Mouse (Mus musculus): Measurements from ENCODE around the gene Agps.

Gene Agps

DNA sequence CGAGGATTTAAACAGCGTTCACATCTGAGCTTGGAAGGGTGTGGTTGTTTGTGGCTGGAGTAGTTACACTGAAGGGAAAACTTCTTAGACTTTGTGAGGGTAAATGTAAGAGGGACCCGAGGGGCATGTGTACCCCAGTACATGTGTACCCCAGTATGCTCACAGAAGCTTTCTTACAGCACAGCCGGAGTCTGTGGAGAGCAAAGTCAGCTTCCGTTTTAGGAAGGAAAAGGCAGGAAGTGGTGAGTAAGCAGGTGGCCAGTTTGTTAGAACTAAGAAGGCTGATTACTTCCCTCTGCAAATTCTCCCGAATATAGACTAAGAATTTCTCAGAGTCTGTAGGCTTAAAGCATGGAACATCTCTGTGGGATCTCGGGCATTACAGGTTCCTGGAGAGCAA lies 8.2 kb upstream of the Agps start:
- in situ Hi-C loops (cut with MboI; ENCODE audit: low pct_unique_long_range_greater_than_20kb in 1 of 2, low sequenced_read_pairs in 2 of 2, unreplicated experiment in 1 of 2) = no loop called here

DNA sequence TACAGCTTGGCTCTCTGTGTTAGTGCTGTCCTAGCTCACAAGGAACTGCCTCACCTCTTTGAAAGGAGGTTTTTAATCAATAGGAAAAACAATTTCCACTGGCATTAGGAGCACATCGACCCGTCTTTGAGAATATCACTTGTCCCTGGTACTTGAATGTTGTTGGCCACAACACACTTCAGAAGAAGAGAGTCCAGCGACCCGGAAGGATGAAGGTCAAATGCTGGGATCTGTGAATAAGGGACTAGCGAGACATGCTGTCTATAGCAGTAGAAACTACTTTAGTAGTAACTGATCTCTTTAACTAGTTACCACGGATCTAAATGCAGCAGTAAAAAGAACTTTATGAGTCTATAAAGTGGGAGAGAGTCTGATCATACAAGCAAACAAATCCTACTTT lies 7.8 kb upstream of the Agps start:
- in situ Hi-C loops (cut with MboI; ENCODE audit: low pct_unique_long_range_greater_than_20kb in 1 of 2, low sequenced_read_pairs in 2 of 2, unreplicated experiment in 1 of 2) = no loop called here

DNA sequence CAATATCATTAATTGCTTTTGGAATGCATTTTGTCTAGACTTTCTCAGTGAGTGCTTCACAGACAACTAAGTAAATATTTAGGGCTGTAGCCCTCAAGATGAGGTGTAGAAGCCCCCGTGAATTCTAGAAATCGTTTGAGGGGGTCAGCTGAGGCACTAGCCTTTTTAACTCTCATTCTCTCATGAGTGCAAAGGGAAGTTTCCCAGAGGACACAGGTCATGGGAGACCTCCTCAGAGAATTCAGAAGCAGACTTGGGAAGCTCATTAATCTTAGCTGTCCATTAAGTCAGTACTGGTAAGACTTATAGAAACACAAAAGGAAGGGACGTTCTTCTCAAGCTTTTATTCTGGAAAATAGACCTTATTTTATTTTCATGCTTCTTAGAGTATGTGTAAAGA lies 7.1 kb upstream of the Agps start:
- in situ Hi-C loops (cut with MboI; ENCODE audit: low pct_unique_long_range_greater_than_20kb in 1 of 2, low sequenced_read_pairs in 2 of 2, unreplicated experiment in 1 of 2) = no loop called here

DNA sequence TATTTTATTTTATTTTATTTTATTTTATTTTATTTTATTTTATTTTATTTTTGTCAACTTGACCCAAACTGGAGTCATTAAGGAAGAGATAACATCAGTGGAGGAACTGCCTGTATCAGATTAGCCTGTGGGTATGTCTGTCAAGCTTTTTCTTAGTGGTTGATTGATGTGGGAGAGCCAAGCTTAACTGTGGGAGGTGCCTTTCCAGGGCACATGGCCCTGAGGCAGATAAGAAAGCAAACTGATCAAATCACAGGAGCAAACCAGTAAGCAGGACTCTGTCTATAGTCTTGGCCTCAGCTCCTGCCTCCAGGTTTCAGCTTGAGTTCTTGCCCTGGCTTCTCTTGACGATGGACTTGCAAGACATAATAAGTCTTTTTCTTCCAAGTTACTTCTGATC lies 6.4 kb upstream of the Agps start:
- in situ Hi-C loops (cut with MboI; ENCODE audit: low pct_unique_long_range_greater_than_20kb in 1 of 2, low sequenced_read_pairs in 2 of 2, unreplicated experiment in 1 of 2) = no loop called here

DNA sequence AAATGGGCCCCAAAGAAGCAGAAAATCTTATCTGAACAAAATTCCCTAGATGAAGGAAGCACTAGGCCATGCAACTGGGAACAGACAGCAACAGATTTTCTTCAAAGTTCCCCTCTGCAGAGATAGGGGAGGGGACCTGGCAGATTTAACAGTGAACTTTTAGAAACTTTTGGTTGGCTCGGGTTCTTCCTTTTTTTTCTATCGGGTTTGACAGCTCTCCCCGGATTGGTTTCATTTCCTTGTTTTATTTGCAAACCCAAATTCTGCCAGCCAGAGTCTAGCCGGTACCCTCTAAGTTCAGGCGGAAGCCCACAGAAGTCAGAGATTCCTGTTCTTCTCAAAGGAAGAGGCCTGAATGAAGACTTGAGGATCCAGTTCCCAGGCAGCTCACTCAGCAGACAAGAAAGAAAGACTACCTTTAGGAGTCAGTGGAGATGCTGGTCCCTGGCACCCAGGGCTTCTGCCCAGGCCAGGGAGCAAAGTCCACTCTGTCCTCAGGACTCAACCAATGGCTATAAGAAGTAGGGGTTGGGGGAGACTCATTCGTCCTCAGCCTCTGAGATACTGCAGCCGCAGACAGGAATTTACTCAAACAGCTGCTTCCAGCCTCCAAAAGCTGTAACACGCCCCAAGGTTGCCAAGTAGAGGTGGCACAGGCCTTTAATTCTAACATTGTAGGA lies 2.9 kb upstream of the Agps start:
- in situ Hi-C loops (cut with MboI; ENCODE audit: low pct_unique_long_range_greater_than_20kb in 1 of 2, low sequenced_read_pairs in 2 of 2, unreplicated experiment in 1 of 2) = no loop called here

DNA sequence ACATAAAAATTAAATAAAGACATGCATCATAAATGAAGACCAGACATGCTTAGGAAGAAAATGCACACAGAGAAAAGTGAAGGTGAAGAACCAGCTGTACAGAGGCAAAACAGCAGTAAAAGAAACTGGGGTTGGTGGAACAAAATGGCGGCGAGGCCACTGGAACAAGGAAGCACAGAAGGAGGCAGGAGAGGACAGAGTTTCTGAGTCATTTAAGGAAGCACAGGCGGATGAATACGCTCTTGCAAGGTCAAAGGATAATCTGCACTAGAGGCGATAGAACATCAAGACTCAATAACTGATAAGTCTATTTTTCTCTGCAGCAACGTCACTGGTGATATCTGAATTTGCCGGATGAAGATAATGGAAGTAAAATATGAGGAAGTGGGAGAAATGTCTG lies 1.7 kb upstream of the Agps start:
- in situ Hi-C loops (cut with MboI; ENCODE audit: low pct_unique_long_range_greater_than_20kb in 1 of 2, low sequenced_read_pairs in 2 of 2, unreplicated experiment in 1 of 2) = no loop called here

DNA sequence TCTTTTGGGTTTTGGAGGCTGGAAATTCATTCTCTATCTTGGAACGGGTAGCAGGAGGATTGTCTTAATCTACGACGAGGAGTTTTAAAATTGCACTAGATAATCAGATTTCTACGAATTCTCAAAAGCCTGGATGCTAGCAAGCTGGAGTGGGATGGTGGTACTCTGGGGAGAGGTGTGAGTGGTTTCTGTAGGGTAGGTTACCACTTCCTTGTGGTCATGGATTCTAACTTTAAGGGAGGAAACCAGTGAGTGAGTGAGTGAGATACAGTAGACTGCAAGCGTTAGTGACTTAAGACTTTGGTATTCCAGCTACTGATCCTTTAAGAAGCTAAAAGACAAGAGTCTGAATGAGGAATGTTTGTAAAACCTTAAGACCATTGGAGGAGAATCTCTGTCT lies 804 bp downstream of the Agps start:
- in situ Hi-C loops (cut with MboI; ENCODE audit: low pct_unique_long_range_greater_than_20kb in 1 of 2, low sequenced_read_pairs in 2 of 2, unreplicated experiment in 1 of 2) = no loop called here

DNA sequence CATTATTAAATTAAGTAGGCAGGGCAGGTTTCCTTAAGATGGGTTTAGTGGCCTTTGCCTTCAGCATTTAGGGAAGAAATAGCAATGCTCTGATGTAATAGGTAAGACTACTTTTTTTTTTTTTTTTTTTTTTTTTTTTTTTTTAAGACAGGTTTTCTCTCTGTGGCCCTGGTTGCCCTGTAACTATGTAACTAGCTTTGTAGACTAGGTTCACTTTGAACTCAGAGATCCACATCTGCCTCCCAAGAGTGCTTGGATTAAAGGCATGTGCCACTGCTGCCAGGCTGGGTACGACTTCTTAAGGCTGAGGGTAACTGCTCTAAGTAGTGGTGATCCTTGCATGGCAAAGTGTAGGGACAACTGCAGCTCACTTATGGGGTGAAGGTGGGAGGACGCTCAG lies 2.5 kb downstream of the Agps start:
- in situ Hi-C loops (cut with MboI; ENCODE audit: low pct_unique_long_range_greater_than_20kb in 1 of 2, low sequenced_read_pairs in 2 of 2, unreplicated experiment in 1 of 2) = no loop called here

DNA sequence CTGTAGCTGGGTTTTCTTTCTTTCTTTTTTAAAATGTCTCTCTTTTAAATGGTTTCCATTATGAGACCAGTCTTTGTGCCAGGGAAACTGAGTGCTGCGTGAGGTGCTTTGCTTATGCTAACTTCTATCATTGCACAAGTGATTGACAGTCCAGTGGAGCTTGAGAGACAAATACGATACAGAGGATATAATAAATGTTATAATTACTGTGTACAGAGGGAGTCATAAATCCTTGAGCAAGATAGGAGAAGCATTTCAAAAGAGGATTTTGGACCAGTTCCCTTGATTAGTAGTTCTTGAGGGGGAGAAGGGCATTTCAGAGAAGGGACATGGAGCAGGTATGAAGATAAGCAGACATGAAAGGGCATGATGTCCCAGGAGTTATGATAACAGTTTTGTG lies 10.3 kb downstream of the Agps start:
- in situ Hi-C loops (cut with MboI; ENCODE audit: low pct_unique_long_range_greater_than_20kb in 1 of 2, low sequenced_read_pairs in 2 of 2, unreplicated experiment in 1 of 2) = no loop called here

DNA sequence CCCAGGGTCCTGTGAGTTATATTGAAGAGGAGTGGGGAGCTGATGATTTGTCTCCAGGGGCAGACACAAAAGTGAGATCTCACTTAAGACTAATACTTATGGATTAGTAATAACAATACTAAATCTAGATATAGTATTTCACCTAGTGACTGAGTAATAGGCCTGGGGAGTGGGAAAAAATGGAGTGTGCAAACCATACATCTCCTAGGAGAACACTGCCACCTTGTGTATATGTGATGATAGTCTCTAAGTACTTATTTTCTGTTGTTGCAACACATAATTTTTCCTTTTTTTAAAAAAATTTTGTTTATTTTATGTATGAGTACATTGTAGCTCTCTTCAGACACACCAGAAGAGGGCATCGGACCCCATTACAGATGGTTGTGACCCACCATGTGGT lies 15.7 kb downstream of the Agps start:
- in situ Hi-C loops (cut with MboI; ENCODE audit: low pct_unique_long_range_greater_than_20kb in 1 of 2, low sequenced_read_pairs in 2 of 2, unreplicated experiment in 1 of 2) = no loop called here

DNA sequence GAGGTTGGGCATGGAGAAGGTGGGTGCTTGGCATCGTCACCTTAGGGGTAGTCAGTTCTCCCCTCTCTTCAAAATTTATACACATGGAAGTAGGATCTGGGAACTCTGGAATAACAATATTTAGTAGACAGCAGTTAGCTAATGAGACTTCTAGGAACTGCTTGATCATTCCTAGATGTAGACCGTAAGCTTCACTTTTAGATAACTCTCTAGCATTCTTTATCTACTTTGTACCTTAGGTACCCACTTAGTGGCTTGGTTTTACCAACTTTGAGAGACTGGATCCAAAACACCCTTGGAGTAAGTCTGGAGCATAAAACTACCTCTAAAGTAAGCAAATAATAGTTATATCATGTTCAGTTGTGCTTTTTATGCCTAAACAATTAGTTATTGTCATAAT lies 20.5 kb downstream of the Agps start:
- in situ Hi-C loops (cut with MboI; ENCODE audit: low pct_unique_long_range_greater_than_20kb in 1 of 2, low sequenced_read_pairs in 2 of 2, unreplicated experiment in 1 of 2) = no loop called here

DNA sequence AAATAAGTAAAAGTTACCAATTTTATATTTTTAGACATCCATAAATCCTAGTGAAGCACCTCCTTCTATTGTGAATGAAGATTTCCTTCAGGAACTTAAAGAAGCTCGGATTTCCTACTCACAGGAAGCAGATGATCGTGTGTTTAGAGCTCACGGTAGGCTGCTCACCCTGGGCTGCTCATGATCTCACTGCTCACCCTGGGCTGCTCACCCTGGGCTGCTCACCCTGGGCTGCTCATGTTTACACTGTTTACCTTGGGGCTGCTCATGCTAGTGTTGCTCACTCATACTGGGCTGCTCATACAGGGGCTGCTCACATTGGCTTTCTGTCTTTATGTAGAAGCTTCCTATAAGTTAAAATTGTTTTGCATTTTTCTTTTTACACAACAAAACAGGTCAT lies 22.2 kb downstream of the Agps start:
- in situ Hi-C loops (cut with MboI; ENCODE audit: low pct_unique_long_range_greater_than_20kb in 1 of 2, low sequenced_read_pairs in 2 of 2, unreplicated experiment in 1 of 2) = no loop called here

DNA sequence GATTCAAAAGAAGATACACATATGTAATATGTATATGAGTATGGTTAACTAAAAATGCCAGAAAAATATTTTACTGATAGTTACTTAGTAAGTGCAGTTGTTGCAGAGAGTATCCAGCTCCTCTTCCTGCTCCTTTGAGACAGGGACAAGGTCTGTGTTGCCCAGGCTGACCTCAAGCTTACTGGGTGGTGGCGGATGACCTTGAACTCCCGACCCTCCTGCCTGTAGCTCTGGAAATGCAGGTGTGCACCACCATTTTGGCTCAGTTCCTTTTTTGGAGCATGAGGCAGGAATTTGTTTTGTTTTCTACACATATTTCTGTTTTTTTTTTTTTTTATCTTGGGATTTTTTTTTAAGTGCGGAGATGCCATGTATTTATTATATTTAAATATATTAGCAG lies 29.1 kb downstream of the Agps start:
- in situ Hi-C loops (cut with MboI; ENCODE audit: low pct_unique_long_range_greater_than_20kb in 1 of 2, low sequenced_read_pairs in 2 of 2, unreplicated experiment in 1 of 2) = no loop called here

DNA sequence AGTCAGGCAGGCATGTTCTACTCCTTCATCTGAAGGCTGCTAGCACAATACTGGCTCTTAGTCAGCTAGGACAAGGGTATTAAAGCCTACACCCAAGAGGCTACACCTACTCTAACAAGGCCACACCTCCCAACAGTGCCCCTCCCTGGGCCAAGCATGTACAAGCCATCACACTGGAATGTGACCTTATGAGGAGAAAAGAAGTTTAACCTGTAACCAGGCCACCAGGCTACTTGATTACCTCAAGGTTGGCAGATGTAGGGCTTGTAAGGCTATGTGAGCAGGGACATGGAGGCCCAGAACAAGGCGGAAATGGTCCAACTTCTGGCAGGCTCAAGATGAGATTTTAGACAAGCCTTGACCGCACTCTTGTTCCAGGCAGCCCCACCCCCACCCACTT lies 37.6 kb downstream of the Agps start:
- in situ Hi-C loops (cut with MboI; ENCODE audit: low pct_unique_long_range_greater_than_20kb in 1 of 2, low sequenced_read_pairs in 2 of 2, unreplicated experiment in 1 of 2) = no loop called here

DNA sequence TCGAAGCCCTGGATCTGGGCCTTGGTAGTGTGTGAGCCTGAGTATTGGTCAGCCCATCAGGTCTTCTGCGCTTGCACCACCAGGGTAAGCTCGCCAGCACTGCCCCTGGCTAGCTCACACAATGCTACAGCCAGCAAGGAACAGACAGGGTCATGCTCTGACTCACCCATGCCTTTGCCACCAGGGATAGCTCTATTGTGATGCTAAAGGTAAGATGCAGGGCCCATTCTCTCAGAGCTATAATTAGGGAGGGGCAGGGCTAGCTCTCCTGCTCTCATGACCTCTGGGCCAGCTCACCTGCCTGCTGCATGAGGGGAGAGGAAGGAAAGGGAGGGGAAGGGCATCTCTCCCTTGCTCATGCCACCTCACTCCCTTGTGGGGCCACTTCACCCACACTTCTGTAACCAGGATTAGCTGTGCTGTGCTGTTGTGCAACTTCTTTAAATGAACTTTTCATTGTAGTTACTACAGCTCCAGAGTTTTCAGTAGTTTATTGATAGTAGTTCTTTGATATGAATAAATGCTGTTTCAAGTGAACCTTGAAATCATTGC lies 42.1 kb downstream of the Agps start:
- in situ Hi-C loops (cut with MboI; ENCODE audit: low pct_unique_long_range_greater_than_20kb in 1 of 2, low sequenced_read_pairs in 2 of 2, unreplicated experiment in 1 of 2) = no loop called here

DNA sequence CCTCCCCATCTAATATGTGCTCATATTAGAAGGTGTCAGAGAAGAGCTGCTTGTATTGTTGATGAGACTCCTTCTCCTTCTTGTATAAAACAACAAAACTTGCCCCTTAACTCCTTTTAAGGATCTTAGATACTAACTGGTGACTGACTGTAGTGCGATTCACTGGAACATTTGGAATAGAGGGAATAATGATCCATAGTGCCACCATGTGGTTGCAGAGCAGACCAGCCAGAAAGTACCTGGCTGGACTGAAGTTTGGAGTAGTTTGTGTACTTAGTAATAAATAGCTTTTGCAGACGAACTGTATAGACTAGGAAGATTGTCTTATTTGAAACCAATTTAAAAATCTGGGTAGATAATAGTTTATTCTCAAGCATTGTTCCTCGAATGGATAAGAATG lies 47.8 kb downstream of the Agps start:
- in situ Hi-C loops (cut with MboI; ENCODE audit: low pct_unique_long_range_greater_than_20kb in 1 of 2, low sequenced_read_pairs in 2 of 2, unreplicated experiment in 1 of 2) = no loop called here

DNA sequence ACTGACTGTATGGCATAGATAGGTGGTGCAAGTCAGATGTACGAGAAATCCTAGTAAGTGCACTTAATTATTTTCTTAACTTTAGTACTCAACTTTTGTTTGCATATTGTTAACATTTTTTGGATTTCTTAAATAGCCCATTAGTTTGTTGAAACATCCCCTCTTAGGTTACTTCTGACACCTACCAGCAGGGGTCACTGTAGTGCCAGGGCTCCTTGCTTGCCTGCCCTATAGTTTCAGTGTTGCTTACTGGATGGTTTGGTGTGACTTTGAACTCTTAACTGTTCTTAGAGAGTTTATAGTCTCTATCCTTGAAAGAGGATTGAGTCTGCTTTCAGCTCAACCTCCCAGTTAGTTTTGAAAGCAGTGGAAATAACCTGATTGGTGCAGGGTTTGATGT lies 51.6 kb downstream of the Agps start:
- in situ Hi-C loops (cut with MboI; ENCODE audit: low pct_unique_long_range_greater_than_20kb in 1 of 2, low sequenced_read_pairs in 2 of 2, unreplicated experiment in 1 of 2) = no loop called here

DNA sequence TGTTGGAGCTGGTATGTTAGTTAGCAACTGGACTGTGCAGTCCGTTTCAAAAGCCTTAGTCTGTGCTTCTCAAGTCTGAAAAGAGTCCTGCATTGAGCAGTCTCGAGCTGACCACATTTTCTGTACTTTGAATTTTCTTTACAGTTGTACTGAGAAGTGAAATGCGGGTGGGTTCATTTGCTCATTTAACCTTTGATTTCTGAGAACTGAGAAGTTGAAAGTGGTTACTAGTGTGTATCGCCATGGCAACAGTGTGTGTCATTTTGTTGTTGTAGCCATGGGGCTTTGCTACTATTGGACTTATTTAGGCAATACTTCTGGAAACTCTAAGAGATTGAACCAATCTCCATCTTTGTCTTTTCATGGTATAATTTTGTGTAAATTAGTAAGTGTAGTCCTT lies 60.0 kb downstream of the Agps start:
- in situ Hi-C loops (cut with MboI; ENCODE audit: low pct_unique_long_range_greater_than_20kb in 1 of 2, low sequenced_read_pairs in 2 of 2, unreplicated experiment in 1 of 2) = no loop called here

DNA sequence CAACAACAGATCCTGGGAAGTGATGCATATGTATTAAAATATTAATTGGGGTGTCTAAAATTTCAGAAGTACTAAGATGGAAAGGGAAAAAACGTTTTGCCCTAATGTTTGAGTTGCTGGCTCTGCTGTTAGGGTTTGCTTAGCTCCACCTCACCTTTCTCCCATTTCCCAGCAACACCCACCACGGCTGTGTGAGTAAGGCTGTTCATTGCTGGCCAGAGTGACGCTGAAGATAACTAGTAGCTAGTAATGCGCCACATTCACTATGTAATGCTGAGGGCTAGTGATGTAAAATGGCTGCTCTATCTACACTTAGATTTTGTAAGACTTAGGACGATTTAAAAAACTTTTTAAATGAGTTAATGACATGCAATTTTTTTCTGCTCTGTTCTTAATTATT lies 63.7 kb downstream of the Agps start:
- in situ Hi-C loops (cut with MboI; ENCODE audit: low pct_unique_long_range_greater_than_20kb in 1 of 2, low sequenced_read_pairs in 2 of 2, unreplicated experiment in 1 of 2) = no loop called here

DNA sequence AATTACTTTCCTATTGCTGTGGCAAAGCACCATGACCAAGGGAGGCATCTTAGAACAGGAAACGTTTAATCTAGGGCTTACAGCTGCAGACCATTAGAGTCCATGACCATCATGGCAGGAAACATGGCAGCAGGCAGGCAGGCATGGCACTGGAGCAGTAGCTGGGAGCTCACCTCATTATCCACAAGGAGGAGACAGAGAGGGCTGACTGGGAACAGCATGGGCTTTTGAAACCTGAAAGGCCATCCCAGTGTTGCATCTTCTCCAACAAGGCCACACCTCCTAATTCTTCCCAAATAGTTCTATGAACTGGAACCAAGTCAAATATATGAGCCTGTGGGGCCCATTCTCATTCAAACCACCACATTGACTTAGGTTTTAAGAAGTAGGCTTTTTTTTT lies 68.3 kb downstream of the Agps start:
- in situ Hi-C loops (cut with MboI; ENCODE audit: low pct_unique_long_range_greater_than_20kb in 1 of 2, low sequenced_read_pairs in 2 of 2, unreplicated experiment in 1 of 2) = no loop called here

DNA sequence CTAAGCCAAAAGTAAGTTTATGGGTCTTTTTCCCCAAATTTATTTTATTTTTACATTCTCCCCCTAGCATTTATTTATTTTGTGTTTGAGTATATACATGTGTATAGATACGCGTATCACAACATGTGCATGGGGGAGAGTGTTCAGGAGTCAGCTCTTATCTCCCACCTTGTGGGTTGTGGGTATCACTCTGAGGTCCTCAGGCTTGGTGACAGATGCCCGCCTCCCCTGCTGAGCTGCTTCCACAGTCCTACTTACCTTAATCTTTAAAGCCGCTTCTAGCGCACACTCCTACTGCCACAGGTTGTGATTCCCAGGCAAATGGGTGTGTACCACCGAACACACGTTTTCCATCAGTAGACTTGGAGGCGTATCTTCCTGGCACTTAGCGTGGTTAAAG lies 69.9 kb downstream of the Agps start:
- in situ Hi-C loops (cut with MboI; ENCODE audit: low pct_unique_long_range_greater_than_20kb in 1 of 2, low sequenced_read_pairs in 2 of 2, unreplicated experiment in 1 of 2) = no loop called here

All from mouse embryonic stem cell (cell line).